Mouse (Mus musculus) stomach, postnatal 0 days (tissue): ENCODE measurements around the gene Chchd6. TPM values are rescaled to one million over a fixed set of nuclear protein-coding genes. Genes with fewer than 3 reads are reported as not detected.

Source experiments
- ATAC-seq: fragments of 200-750 bp; cut with Nextera tagmentation; 2 replicates; pipeline ENCODE4 v1.8.0; 2017; ENCODE audit not compliant: low FRiP score, low TSS enrichment
- DNase-seq: peaks from one replicate; pipeline ENCODE4 v3.0.0-alpha.2; 2016; ENCODE audit warnings: low spot score
- H3K27ac ChIP-seq: fragments of 300-500 bp; sonication (generic); replicated peaks from 2 replicates; pipeline ENCODE4 v1.5.1; 2014; ENCODE audit warnings: mild to moderate bottlenecking, control low read depth
- H3K27me3 ChIP-seq: fragments of 300-500 bp; sonication (generic); 2 replicates; pipeline ENCODE4 v1.6.1; 2014; ENCODE audit warnings: low read length; ENCODE audit not compliant: control insufficient read depth, insufficient read depth
- H3K36me3 ChIP-seq: fragments of 300-500 bp; sonication (generic); 2 replicates; pipeline ENCODE4 v1.6.1; 2014; ENCODE audit warnings: low read length, mixed read lengths; ENCODE audit not compliant: control insufficient read depth, insufficient read depth
- H3K4me1 ChIP-seq: fragments of 300-500 bp; sonication (generic); replicated peaks from 2 replicates; pipeline ENCODE4 v1.6.1; 2014; ENCODE audit warnings: antibody characterized with exemption; ENCODE audit not compliant: control insufficient read depth, insufficient read depth
- H3K4me2 ChIP-seq: fragments of 300-500 bp; sonication (generic); replicated peaks from 2 replicates; pipeline ENCODE4 v1.6.1; 2014; ENCODE audit warnings: low read depth, mild to moderate bottlenecking, control low read depth, moderate library complexity
- H3K4me3 ChIP-seq: fragments of 300-500 bp; sonication (generic); 2 replicates; pipeline ENCODE4 v1.5.1; 2014; ENCODE audit warnings: low read depth, low read length, control low read depth
- H3K9ac ChIP-seq: fragments of 300-500 bp; sonication (generic); 2 replicates; pipeline ENCODE4 v1.6.1; 2014; ENCODE audit warnings: mild to moderate bottlenecking, low read length, control low read depth, mixed read lengths
- H3K9me3 ChIP-seq: fragments of 300-500 bp; sonication (generic); 2 replicates; pipeline ENCODE4 v1.6.1; 2016; ENCODE audit warnings: low read length; ENCODE audit not compliant: control insufficient read depth
- CTCF ChIP-seq: IDR thresholded peaks from 2 replicates; pipeline ENCODE4 v1.5.1; 2016; ENCODE audit warnings: antibody characterized with exemption, low read depth, mild to moderate bottlenecking, moderate library complexity
- EP300 ChIP-seq: optimal IDR thresholded peaks from 2 replicates; pipeline ENCODE3; 2016; ENCODE audit warnings: antibody characterized with exemption
- WGBS: fragments of 180-500 bp; shearing (Covaris S2); extraction: QIAGEN DNeasy Blood & Tissue Kit; methylation state at CpG from one replicate; pipeline ENCODE4 v1.1.7; 2014; 5-methylcytosine and 5-hydroxymethylcytosine counted together
- polyA plus RNA-seq: library from polyadenylated mRNA; unstranded; fragments of >200 nt; fragmentation: Nextera tagmentation; extraction: Ambion mirVana; gene quantifications from 2 replicates; pipeline ENCODE4 v1.2.1, GENCODE M21; 2015

The Chchd6 gene
- polyA plus RNA-seq, 1 experiment from 2014 or later = 22.7 TPM

GRCm38 (mm10) chr6:89595777-89596146 lies 310 bp upstream of the Chchd6 start:
- DNase-seq (no peak), ATAC-seq (peak; percentile 16; the same call in 1 of the 2 replicates)
- Histone ChIP-seq H3K36me3 (no peaks in the 10 kb centered on the region), H3K4me3 (no peak overlapping the region), H3K27me3 (no peaks in the 10 kb centered on the region), H3K4me1 (0 out of 2 replicates have a peak, but pooled peaks cover 2% of the 10 kb centered on the region), H3K4me2 (0 out of 2 replicates have a peak overlapping the region, but pooled peaks have one; percentile 85), H3K9me3 (0 out of 2 replicates have a peak, but pooled peaks cover 2% of the 10 kb centered on the region), H3K9ac (no peak overlapping the region), H3K27ac (no peak overlapping the region)
- no peak for TF ChIP-seq CTCF
- TF ChIP-seq EP300 = no peak
- WGBS = 28% methylated on average over 5 of the region's 5 CpGs

GRCm38 (mm10) chr6:89592016-89592415 lies 3.4 kb downstream of the Chchd6 start:
- 65% methylated on average over 3 of the region's 3 CpGs for WGBS
- TF ChIP-seq EP300 (no peak), CTCF (no peak)

GRCm38 (mm10) chr6:89591531-89591930 lies 3.9 kb downstream of the Chchd6 start:
- no peak overlapping the region for H3K4me2 ChIP-seq
- H3K9ac ChIP-seq = no peak overlapping the region
- H3K4me3 ChIP-seq = no peak overlapping the region
- ATAC-seq (no peak), DNase-seq (no peak)
- no peak overlapping the region for H3K27ac ChIP-seq
- H3K27me3 ChIP-seq = no peaks in the 10 kb centered on the region
- H3K9me3 ChIP-seq = no peaks in the 10 kb centered on the region
- no peaks in the 10 kb centered on the region for H3K36me3 ChIP-seq
- H3K4me1 ChIP-seq = 0 out of 2 replicates have a peak, but pooled peaks cover 2% of the 10 kb centered on the region
- TF ChIP-seq CTCF (no peak), EP300 (no peak)
- WGBS = 76% methylated on average over 3 of the region's 3 CpGs

More at GRCm38 (mm10) chr6:89592016-89592415, 3.4 kb downstream of the Chchd6 start:
- Histone ChIP-seq H3K27me3 (no peaks in the 10 kb centered on the region), H3K9ac (no peak overlapping the region), H3K4me1 (0 out of 2 replicates have a peak, but pooled peaks cover 2% of the 10 kb centered on the region), H3K4me3 (no peak overlapping the region), H3K36me3 (no peaks in the 10 kb centered on the region), H3K9me3 (no peaks in the 10 kb centered on the region), H3K27ac (no peak overlapping the region), H3K4me2 (no peak overlapping the region)
- DNase-seq = no peak
- no peak for ATAC-seq

- Histone ChIP-seq H3K36me3 (no peaks in the 10 kb centered on the region), H3K4me2 (no peak overlapping the region), H3K27ac (no peak overlapping the region), H3K27me3 (no peaks in the 10 kb centered on the region), H3K4me1 (no peaks in the 10 kb centered on the region), H3K4me3 (no peak overlapping the region), H3K9ac (no peak overlapping the region), H3K9me3 (no peaks in the 10 kb centered on the region)
- no peak for DNase-seq
- no peak for TF ChIP-seq EP300
- TF ChIP-seq CTCF = no peak
- ATAC-seq = no peak
Observed at GRCm38 (mm10) chr6:89585696-89586095, 9.8 kb downstream of the Chchd6 start.

DNA sequence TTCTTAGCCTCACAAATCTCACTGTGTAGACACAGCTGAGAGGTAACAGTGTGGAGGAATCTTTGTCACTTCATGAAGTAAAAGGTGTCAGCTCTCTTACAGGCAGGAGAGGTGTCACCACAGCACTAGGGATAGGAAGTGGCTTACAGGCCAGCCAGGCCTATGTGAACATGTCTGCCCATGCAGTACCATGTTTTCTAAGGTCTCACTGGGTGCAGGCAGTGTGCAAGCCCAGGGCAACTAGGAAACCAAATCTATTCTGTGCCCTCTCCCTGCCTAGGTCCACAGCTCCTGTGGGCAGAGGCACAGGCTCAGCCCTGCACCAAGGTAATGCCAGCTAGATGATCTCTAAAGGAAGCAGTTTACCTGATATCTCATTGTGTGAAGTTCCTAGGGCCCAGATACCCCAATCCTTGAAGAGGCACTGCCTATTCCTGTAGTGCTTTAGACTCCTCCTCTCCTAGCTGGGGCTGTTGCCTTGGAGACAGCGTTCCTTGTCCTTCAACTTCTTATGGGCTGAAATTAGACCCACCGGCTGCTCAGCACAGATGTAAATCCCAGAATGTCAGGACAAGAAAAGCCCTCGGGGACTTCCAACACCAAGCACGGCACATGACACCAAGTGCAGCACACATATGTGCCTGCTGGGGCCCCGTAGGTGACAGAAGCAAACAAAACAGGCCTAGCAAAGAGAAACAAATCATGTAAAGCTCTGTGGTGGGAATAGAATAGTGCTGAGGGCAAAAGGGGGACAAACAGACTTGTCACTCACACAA lies 10.6 kb downstream of the Chchd6 start:
- H3K9ac ChIP-seq = no peak overlapping the region
- DNase-seq (no peak), ATAC-seq (no peak)
- H3K4me1 ChIP-seq = no peaks in the 10 kb centered on the region
- H3K27ac ChIP-seq = no peak overlapping the region
- H3K27me3 ChIP-seq = no peaks in the 10 kb centered on the region
- no peak overlapping the region for H3K4me2 ChIP-seq
- 34% methylated on average over 5 of the region's 5 CpGs for WGBS
- H3K4me3 ChIP-seq = no peak overlapping the region
- H3K36me3 ChIP-seq = no peaks in the 10 kb centered on the region
- no peak for TF ChIP-seq CTCF
- no peak for TF ChIP-seq EP300
- H3K9me3 ChIP-seq = no peaks in the 10 kb centered on the region

DNA sequence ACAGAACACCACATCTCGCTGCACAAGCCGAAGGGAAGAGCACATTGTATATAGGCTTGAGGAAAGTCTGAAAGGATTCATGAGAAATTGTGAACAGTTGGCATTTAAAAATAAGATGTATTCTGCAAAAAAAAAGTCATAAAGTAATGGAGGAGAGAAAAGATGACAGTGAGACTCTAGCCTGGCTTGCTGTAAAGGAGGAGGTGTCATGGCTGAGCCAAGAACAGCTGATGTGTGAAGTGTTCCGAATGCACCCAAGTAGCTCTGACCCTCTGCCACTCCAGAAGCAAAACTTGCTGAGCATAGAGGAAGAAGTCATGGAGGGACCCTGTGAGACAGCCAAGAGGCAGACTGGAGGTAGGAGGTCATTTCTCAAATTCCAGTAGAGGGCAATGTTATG lies 12.3 kb downstream of the Chchd6 start:
- Histone ChIP-seq H3K27me3 (no peaks in the 10 kb centered on the region), H3K4me2 (no peak overlapping the region), H3K27ac (no peak overlapping the region), H3K4me1 (no peaks in the 10 kb centered on the region), H3K9ac (no peak overlapping the region), H3K36me3 (no peaks in the 10 kb centered on the region), H3K4me3 (no peak overlapping the region), H3K9me3 (no peaks in the 10 kb centered on the region)
- ATAC-seq (no peak), DNase-seq (no peak)
- WGBS = 92% methylated on average over 3 of the region's 3 CpGs
- no peak for TF ChIP-seq CTCF
- TF ChIP-seq EP300 = no peak
